Mouse (Mus musculus) CD4-positive helper T cell, adult 2 months (primary cell): Measurements from ENCODE around the gene Flrt2.

Experiments
- DNase-seq: peaks from one replicate; pipeline ENCODE4 v3.0.0-alpha.2; 2012; ENCODE audit warnings: low read depth, missing footprints, low spot score

Flrt2 gene

DNA sequence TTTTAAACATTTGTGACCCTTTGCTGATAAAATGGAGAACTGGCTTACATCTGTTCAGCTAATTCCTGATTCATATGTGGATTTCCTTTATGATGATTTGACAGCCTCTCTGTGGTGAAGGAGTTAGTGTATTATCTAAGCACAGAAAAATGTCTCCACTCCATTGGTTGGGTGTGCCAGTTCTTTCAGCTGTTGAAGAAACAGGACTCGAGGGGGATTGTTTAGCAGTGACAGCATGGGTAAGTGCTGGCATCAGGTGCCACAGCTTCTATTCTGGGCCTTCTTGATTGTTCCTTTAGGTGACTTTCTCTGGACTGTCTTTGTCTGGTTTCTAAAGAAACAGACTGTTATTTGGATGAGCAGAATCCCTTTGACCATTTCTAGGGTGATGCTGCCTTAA lies 42.0 kb downstream of the Flrt2 start:
- no peak for DNase-seq

DNA sequence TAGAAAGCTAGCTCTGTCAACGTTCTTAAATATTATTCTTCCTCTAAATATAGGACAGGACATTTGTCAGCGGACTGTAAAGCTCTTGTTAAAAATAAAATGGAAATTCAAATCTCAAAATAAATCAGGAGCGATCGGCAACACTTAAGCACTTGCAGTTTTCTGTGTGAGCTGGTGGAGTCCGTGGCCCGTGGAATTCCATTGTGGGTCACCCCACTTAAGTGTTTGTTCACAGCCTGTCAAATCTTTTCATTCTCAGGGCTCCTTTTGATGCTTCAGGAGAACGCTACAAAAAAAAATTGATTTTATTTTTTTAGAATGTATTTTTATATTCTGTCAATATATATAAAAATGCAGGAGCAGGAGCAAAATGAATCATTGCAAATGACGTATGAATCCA lies 45.5 kb downstream of the Flrt2 start:
- DNase-seq: no peak

DNA sequence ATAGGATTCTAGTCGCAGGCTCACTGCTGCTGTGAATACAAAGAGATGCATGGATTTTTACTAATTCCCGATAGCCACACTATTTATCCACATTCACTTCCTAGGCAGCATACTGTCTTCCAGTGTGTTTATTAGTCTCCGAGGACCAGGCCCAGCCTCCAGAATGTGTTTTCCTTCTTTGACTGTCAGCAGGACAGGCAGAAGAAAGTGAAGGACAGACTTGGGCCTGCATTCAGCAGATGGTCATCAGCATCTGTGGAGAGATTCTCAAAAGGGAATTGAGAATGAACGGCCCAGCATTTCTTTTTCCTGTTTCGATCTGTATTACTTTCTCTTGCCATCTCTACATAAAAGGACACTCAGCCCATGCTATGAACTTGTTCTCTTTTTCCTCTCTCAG lies 46.0 kb downstream of the Flrt2 start:
- DNase-seq: no peak

DNA sequence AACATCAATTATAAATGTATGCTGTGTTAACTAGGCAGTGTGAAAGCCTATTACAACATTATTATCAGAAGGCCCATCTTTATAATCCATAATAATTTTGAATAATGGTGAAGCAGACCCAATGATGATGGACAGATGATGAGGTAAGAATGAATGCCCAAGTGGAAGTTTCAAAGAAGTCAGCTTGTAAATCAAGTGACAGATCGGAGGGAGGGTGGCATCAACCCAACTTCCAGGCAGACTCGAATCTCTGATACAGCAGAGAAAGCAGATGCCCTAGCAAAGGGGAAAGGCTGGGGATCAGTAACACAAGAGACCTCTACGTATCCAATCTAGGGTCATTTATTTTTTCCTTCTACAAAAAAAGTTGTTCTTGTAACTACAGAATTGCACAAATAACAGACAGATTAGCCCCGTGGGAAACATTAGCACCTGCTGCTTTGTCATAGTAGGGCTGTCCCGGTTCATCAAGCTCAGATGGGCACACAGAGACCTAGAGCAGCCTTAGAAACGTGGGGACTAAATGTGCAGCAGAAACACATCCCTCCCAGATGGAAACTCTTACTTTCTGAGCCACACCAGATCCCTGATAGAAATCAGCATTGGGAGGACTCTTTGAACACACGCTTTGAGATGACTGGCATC lies 46.6 kb downstream of the Flrt2 start:
- DNase-seq: no peak

DNA sequence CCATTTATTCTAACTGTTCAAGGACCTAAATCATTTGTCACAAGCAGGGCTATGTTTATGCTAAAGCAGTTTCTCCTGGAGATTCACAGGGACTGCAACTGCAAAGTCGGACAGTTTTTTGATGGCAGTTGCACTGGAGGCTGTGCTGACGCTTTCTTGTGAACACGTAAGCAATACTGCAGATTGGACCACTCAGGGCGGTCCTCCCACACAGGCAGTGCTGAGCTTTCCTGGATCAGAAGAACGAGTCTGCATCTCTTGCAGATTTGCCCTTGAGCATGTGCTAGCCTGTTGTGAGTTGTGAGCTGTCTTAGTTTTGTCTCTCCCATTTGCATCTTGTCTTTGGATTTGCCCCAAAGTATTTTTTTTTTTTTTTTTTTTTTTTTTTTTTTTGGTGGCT lies 47.7 kb downstream of the Flrt2 start:
- DNase-seq: no peak

DNA sequence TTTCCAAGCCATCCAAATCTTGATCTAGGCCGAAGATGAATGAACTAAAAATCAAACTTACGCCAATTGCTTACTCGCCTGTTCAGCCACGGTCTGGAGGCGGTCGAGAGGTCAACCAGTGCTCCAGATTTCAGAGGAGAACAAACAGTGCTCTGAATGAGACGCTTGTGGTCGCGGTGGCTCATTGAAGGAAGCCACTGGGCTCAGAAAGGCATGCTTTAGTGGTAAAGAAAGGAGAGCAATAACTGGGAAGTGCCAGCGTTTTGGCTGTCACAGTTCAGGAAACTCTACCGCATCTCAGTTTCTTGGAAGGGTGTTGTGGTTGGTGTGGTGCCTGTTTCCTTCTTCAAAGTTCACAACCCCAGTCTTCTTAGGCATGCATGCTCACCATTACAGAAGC lies 49.3 kb downstream of the Flrt2 start:
- no peak for DNase-seq

DNA sequence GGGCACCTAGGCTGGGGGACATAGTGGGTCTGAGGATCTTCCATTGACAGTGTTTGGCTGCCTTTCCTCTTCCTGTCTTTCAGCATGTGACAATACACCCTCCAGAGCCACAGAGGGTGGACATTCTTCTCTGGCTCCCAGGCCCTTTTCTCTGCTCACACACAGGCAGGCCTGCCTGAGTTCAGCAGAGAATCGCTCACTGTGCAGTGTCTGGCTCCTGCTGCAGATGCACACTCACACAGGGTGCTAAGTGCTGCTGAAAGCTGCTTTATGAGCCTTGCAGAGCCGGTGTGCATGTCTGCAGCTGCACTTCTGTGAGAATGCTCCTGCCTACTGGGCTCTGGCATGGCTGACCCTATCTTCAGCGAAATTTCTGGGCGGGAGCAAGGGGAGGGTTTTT lies 52.3 kb downstream of the Flrt2 start:
- DNase-seq: no peak

DNA sequence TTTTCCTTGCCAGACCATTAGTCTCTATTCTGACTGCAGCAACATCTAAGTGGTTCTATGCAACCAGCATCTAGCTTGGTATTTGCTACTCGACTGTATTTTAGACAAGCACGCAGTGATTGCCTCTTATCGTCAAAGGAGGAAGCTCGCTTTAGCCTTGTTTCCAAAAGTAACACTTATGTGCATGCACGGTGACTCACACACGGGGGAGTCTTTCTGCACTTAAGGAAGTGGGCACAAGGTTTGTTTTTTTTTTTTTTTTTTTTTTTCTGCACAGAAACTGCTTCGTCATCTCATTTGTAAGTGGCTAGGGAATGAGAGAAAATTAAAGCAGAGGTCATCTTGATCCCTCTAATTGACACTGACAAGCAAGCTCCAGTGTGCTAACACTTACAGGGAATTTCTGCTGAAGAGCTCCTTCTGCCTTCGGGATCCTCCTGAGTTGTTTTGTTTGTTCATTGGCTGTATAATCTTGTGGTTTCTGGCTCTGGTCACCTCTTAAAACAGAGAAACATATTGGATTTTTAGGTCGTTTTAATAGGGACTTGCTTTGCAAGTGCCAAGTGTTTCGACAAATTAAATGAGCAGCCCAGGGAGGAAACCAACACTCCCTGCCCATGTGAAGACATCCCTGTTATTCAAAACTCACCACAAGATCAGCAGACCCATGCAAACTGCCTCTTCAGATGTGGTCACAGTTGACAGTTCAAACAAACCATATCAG lies 55.0 kb downstream of the Flrt2 start:
- DNase-seq: no peak

DNA sequence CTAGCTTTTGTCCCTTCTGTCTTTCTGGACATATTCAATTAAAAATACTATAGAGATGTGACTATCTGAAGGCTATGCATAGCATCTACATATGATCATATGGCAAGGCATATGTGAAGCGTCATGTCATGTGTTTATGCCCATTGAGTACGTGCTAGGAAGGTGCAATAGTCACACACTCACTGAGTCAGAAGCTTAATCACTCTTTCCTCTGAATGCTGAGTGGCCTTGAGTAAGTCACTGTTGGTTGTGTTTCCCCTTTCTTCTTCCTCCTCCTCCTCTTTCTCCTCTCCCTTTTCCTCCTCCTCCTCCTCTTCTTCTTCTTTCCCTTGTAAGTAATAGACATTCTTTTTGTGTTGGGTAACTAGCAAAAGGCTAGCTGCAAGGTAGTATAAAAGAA lies 56.7 kb downstream of the Flrt2 start:
- DNase-seq: no peak

DNA sequence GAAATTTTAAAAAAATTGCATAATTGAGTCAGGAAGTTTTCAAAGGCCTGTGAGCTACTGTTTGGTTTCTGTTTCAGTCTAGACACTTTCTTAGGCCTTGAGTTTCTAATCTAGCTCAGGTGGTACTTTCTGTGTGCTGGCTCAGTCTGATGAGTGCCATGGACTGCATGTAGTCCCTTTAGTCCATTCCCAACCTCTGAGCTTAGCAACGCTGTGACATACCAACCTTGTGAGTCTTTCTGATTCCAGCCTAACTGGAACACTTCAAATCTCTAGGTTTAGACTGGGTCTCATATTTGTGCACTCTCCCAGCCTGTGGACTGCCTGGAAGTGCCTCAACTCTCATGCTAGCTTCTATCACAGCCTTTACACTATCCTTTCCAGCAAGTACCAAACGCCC lies 57.2 kb downstream of the Flrt2 start:
- no peak for DNase-seq

DNA sequence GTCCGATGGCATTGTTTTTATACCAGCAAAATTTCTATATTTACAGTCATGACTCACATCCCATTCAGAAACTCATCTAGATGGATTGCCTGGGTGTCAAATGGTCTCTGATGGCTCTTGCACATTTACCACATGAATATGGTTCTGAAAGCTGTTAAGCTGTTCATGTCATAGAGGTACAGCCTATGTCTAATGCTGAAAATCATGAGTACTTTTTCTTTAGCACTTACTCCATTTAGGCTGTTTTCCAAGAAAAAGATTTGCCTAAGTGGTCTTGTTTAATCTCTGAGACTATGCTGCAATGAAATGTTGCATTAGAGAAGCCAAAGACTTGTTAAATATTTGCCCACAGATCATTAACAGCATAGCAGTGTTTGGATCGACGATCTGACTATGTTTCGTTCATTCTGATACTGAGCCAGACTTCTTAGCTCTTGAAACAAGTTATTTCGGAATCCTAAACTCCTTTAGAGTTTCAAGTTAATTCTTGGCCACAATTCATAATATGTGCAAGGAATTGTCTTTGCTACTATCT lies 67.3 kb downstream of the Flrt2 start:
- no peak for DNase-seq

DNA sequence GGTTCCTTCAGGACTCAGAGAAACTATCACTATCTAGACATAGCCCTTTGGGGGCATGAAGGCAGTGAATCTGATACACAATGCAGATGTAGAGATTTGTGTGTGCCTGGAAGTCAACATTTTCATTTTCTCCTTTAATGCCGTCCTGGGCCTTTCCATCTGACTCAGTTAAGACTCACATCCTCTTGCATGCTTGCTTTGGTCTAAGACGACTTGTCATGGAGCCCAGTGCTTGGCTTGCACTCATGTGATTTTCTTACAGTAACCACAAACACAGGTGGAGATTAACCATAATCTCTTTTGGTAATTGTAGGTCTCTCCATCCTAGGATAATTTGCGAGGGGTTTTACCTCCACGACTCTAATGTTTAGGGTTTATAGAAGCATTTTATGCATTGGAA lies 73.2 kb downstream of the Flrt2 start:
- no peak for DNase-seq

DNA sequence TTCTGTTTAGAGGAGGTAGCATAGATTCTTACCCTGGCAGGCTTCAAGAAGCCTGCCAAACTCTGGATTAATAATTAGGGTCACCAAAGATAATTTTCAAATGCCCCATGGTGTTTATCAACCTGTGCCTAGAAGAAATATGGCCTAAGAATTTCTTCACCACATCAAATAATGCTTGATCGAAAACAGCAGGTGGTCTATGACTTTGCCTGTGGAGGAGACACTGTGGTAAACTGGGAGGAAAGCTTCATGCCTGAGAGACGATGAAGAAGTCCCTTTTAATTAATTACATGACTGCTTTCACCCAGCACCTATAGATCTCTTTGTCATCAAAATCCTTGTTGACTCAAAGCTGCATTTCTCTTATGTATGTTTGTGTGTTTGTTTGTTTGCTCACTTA lies 77.0 kb downstream of the Flrt2 start:
- no peak for DNase-seq

DNA sequence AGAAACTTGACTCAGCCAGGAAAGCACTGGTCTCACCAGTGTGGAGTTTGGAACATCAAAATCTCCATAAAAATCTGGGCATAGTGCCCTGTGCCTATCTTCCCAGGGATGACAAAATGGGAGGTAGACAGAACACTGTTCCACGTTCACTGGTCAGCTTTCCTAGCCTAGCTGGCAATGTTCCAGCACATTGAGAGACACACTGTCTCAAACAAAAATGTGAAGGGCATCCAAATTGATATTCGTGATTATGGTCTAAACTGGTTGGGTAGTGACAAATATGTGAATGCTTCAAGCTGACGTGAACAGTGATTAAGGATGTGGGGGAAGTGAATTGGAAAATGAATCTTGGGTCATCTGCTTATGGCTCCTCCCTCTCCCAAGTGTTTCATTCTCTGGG lies 78.2 kb downstream of the Flrt2 start:
- no peak for DNase-seq

DNA sequence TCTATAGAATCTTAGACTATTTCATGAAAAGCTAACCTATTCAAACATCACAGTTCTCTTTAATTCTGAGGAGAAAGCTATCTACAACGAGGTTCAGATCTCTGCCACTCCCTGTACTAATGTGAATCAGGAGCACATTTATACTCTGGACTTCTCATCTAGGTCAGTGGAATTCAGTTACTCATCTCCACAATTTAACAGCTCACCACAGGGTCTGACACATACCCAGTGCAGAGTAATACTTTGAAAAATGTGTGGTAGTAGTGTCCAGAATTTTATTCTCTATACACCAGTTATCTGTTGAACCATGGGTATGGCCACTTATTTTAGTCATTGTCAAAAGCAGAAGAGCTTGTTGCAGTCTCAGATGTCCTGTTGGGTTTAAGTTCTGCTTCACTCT lies 98.1 kb downstream of the Flrt2 start:
- DNase-seq: no peak

DNA sequence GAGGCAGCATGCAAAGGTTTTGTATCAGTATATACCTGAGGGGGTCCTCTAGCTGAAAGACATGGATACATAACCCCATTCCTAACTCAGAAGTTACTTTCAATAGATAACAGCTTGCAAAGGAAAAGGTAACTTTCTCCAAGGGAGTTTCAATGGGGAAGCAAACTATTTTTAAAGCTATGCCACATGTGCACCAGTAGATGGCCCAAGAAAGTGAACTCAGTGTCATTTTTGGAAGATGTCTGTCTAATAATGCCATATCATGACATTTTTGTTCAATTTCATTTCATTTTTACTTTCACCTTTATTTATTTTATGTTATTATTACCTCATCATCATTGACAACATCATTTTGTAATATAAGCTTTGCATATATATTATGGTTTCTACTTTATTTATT lies 124.6 kb downstream of the Flrt2 start:
- DNase-seq: no peak
